Mouse (Mus musculus): ENCODE measurements around the gene Lims1. TPM values are rescaled to one million over a fixed set of nuclear protein-coding genes. Genes with fewer than 3 reads are reported as not detected.

Lims1 gene
- total and polyA plus RNA-seq, 3 experiments = 25.6 to 155 (median 144) TPM

GRCm38 (mm10) chr10:58427930-58428329, 104.7 kb downstream of the Lims1 start:
- intact Hi-C loops (cut with DNase I) = no loop called here
- Histone ChIP-seq H3K4me3 (no peak overlapping the region), H3K79me2 (replicated peaks; ENCODE audit: control insufficient read depth, insufficient read depth, low read length) (no peaks in the 10 kb centered on the region), H3K27ac (no peak overlapping the region), H3K36me3 (ENCODE audit: control insufficient read depth, insufficient read depth, low read length) (peaks cover 3% of the 10 kb centered on the region), H3K4me1 (ENCODE audit: control insufficient read depth, insufficient read depth, low read length) (no peaks in the 10 kb centered on the region), H3K27me3 (ENCODE audit: control insufficient read depth, insufficient read depth, low read length) (no peaks in the 10 kb centered on the region), H3K9ac (ENCODE audit: low read depth, low read length) (no peak overlapping the region)
- WGBS = 93% methylated on average over 2 of the region's 2 CpGs
- no peak for DNase-seq
- no peak for TF ChIP-seq EP300 (IDR thresholded peaks at IDR 0.05; ENCODE audit: insufficient read depth, low read depth, low read length)
- no peak for TF ChIP-seq POLR2A (IDR thresholded peaks at IDR 0.05; ENCODE audit: insufficient read depth, low read depth, low read length)
- TF ChIP-seq CTCF (IDR thresholded peaks at IDR 0.05) = no peak

- peaks cover 3% of the 10 kb centered on the region for H3K79me2 ChIP-seq (replicated peaks; ENCODE audit: control insufficient read depth, insufficient read depth, low read length)
- peak overlapping the region; percentile 99 for H3K27ac ChIP-seq
- peaks cover 9% of the 10 kb centered on the region for H3K36me3 ChIP-seq (ENCODE audit: control insufficient read depth, insufficient read depth, low read length)
- no peak for TF ChIP-seq EP300 (IDR thresholded peaks at IDR 0.05; ENCODE audit: insufficient read depth, low read depth, low read length)
- no peak for TF ChIP-seq POLR2A (IDR thresholded peaks at IDR 0.05; ENCODE audit: insufficient read depth, low read depth, low read length)
- TF ChIP-seq CTCF (IDR thresholded peaks at IDR 0.05) = no peak
- peak overlapping the region; percentile 100 for H3K4me3 ChIP-seq
- 10% methylated on average over 9 of the region's 9 CpGs for WGBS
- H3K9ac ChIP-seq (ENCODE audit: low read depth, low read length) = peak overlapping the region; percentile 43
- H3K27me3 ChIP-seq (ENCODE audit: control insufficient read depth, insufficient read depth, low read length) = no peaks in the 10 kb centered on the region
- intact Hi-C loops (cut with DNase I) = loop anchor here (2.0 to 5.0 kb wide), 3 partner anchors 39 to 83 kb away; partner anchors contain the start of gene Ccdc138
- no peak for DNase-seq
- H3K4me1 ChIP-seq (ENCODE audit: control insufficient read depth, insufficient read depth, low read length) = no peaks in the 10 kb centered on the region; the same call in 1 of the 2 replicates
Observed at GRCm38 (mm10) chr10:58445850-58446249, 122.6 kb downstream of the Lims1 start.

DNA sequence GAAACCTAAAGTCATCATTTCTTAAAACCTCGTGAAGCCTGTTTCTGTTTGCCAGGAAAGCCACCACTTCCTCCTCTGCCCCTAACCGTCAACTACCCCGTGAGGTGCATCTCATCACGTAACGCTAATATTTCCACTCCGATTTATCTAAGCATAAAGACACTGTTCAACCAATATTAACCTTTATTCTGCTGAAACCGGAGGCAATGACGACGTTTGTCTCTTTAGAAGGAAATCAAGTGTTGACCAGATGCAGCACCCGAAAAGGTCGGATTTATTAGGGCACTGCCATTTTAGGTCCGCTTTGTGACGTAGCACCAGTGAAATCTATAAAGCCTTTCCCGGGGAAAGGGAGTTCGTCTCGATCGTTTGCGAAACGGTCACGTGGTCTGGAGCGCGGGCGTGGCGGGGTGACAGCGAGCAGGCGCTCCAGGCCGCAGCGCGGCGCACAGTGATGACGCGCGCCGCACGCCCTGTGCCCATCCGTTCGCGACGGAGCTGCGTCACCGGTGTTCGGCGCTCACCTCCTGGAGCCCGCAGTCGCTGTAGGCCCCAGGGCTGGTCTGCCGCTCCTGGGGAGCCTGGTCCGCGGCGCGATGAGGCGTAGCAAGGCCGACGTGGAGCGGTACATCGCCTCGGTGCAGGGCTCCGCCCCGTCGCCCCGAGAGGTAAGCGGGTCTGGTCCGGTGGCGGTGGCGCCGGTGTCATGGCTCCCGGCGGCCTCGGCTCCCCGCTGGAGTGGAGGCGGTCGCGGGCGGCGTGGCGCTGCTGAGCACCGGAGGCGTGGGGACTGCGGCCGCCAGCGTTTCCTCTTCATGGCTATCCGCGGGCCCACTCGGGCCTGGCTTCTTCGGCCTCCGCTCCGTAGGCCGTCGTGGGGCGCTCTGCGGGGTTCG, 123.4 kb downstream of the Lims1 start, which contains the start of gene Ranbp2:
Gene Ranbp2, plus strand, starts transcription at position 537 of the 896 bp plus-strand sequence.
- Histone ChIP-seq H3K36me3 (ENCODE audit: control insufficient read depth, insufficient read depth, low read length) (peaks cover 9% of the 10 kb centered on the region), H3K4me1 (ENCODE audit: control insufficient read depth, insufficient read depth, low read length) (no peaks in the 10 kb centered on the region; the same call in 1 of the 2 replicates), H3K4me3 (peak within 1 kb of the TSS; percentile 100), H3K79me2 (replicated peaks; ENCODE audit: control insufficient read depth, insufficient read depth, low read length) (peaks cover 5% of the 10 kb centered on the region), H3K27me3 (ENCODE audit: control insufficient read depth, insufficient read depth, low read length) (no peaks in the 10 kb centered on the region), H3K27ac (peak within 1 kb of the TSS; percentile 99), H3K9ac (ENCODE audit: low read depth, low read length) (peak within 1 kb of the TSS; percentile 92)
- intact Hi-C loops (cut with DNase I) = loop anchor here (2.0 to 5.0 kb wide), 3 partner anchors 39 to 84 kb away; partner anchors contain the start of gene Ccdc138
- DNase-seq = peak; percentile 98 to 99
- under 1% methylated on average over 90 of the region's 91 CpGs for WGBS
- TF ChIP-seq EP300 (IDR thresholded peaks at IDR 0.05; ENCODE audit: insufficient read depth, low read depth, low read length) (peak; percentile 87), POLR2A (IDR thresholded peaks at IDR 0.05; ENCODE audit: insufficient read depth, low read depth, low read length) (peak; percentile 77), CTCF (IDR thresholded peaks at IDR 0.05) (peak; percentile 44)

- TF ChIP-seq EP300 (IDR thresholded peaks at IDR 0.05; ENCODE audit: insufficient read depth, low read depth, low read length) (no peak), CTCF (IDR thresholded peaks at IDR 0.05) (no peak)
- intact Hi-C loops (cut with DNase I) = loop anchor here (2.0 to 5.0 kb wide), 3 partner anchors 40 to 85 kb away; partner anchors contain the start of gene Ccdc138
- Histone ChIP-seq H3K79me2 (replicated peaks; ENCODE audit: control insufficient read depth, insufficient read depth, low read length) (peaks cover 5% of the 10 kb centered on the region), H3K27me3 (ENCODE audit: control insufficient read depth, insufficient read depth, low read length) (no peaks in the 10 kb centered on the region), H3K4me3 (peak overlapping the region; percentile 100), H3K4me1 (ENCODE audit: control insufficient read depth, insufficient read depth, low read length) (no peaks in the 10 kb centered on the region; the same call in 1 of the 2 replicates), H3K9ac (ENCODE audit: low read depth, low read length) (peak overlapping the region; percentile 92), H3K36me3 (ENCODE audit: control insufficient read depth, insufficient read depth, low read length) (peaks cover 12% of the 10 kb centered on the region), H3K27ac (peak overlapping the region; percentile 99)
- DNase-seq = no peak
- WGBS = under 1% methylated on average over 32 of the region's 32 CpGs
Observed at GRCm38 (mm10) chr10:58447280-58447781, 124.1 kb downstream of the Lims1 start.

GRCm38 (mm10) chr10:58451575-58451974, 128.3 kb downstream of the Lims1 start:
- H3K27me3 ChIP-seq (ENCODE audit: control insufficient read depth, insufficient read depth, low read length) = no peaks in the 10 kb centered on the region
- TF ChIP-seq CTCF (IDR thresholded peaks at IDR 0.05) (no peak), EP300 (IDR thresholded peaks at IDR 0.05; ENCODE audit: insufficient read depth, low read depth, low read length) (no peak), POLR2A (IDR thresholded peaks at IDR 0.05; ENCODE audit: insufficient read depth, low read depth, low read length) (no peak)
- no peak overlapping the region for H3K27ac ChIP-seq
- H3K36me3 ChIP-seq (ENCODE audit: control insufficient read depth, insufficient read depth, low read length) = peaks cover 20% of the 10 kb centered on the region
- DNase-seq = no peak
- H3K9ac ChIP-seq (ENCODE audit: low read depth, low read length) = no peak overlapping the region
- H3K4me3 ChIP-seq = no peak overlapping the region
- intact Hi-C loops (cut with DNase I) = no loop called here
- no peaks in the 10 kb centered on the region; the same call in 1 of the 2 replicates for H3K4me1 ChIP-seq (ENCODE audit: control insufficient read depth, insufficient read depth, low read length)
- H3K79me2 ChIP-seq (replicated peaks; ENCODE audit: control insufficient read depth, insufficient read depth, low read length) = peaks cover 5% of the 10 kb centered on the region
